Mouse (Mus musculus) frontal cortex, postnatal 14 days (tissue): ENCODE measurements at regions not wholly inside any gene's neighbourhood (a gene's known extent, or its start where the extent isn't known, plus 50 kb on each side); places are given as distances from the start of the nearest gene placed in this dataset.

ENCODE experiments used
- DNase-seq, 2 experiments: peaks; one replicate each; pipeline ENCODE4 v3.0.0; 2022; ENCODE audit warnings: low spot score in 2 of 2

GRCm38 (mm10) chr3:149993199-149993598, 1002.8 kb upstream of the Adgrl2 start:
- DNase-seq: no peak

DNA sequence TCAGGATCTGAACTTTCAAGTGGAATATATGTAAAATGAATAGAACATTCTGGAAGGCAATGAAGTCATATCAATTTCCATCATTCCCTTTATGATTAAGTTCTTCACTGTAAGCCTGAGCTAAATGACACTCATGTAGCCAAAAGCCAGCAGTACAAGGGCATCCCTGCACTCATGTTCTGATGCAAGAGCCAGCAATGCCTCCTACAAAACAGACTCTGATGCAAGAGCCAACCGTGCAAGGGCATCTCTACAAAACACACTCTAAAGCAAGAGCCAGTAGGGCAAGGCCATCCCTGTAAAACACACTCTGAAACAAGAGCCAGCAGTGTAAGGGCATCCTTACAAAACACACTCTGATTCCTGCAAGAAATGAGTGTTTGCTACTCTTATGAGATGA, 997.4 kb upstream of the Adgrl2 start:
- no peak for DNase-seq

GRCm38 (mm10) chr3:149956993-149957392, 966.6 kb upstream of the Adgrl2 start:
- DNase-seq: no peak

DNA sequence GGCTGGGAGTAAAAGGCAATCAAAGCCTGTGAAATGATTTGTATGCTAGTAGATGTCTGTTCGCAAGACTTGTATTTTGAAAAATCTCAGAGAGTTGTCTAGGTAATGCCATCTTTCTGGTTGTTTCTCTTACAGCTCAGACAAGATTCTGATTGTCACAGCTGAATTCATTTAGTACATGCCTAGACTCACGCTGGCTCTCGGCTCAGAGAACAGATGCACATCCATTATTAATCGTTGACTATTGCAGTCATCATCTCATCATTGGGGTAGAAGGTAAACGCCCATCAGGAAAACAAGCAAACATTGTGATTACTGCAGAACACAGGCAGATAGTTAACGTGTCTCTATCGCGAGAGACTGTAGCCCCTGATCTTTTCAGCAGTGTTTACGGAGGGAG, 945.8 kb upstream of the Adgrl2 start:
- no peak for DNase-seq

- no peak for DNase-seq
These were observed 944.5 kb upstream of the Adgrl2 start for GRCm38 (mm10) chr3:149934832-149935231.

DNA sequence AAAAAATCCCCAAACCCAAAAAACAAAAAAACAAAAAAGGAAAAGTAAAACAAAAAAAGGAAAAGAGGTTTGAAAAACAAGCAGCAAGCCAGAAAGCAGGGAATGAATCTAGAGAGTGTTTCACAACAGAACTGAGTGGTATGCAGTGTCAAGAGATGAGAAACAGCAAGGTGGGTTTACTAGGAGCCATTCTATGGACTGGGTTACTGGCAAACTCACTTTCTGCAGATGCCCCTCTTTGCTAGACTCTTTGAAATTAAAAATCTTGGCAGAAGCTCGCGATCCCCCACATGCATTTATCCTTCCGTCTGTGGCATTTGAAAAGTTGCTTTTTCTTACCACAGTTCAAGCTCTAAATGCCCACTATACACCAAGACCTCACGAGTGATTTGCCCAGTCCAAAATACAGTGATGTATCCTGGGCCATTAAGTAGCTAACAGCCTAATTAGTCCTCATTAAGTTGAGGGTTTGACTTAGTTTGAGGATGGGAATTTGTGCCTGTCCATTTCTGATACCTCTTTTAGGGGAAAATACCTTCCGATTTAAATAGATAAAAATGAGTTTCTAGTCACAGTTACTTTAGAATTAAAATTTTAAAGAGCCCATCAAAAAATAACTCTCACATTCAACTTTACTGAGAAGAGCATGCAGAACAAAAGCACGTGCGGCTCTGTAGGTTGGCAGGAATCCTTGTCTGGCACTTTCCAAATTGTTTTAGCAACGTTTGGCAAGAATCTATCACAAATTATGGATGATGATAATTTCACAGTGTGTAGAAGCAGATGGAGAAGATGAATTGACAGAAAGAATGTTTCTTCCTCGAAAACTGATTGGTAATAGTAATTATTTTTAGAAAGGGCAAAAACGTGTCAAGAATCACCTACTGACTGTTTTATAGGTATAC, 938.4 kb upstream of the Adgrl2 start:
- no peak for DNase-seq

GRCm38 (mm10) chr3:149920206-149920605, 929.9 kb upstream of the Adgrl2 start:
- DNase-seq: no peak

GRCm38 (mm10) chr3:149918201-149918600, 927.8 kb upstream of the Adgrl2 start:
- no peak for DNase-seq

DNA sequence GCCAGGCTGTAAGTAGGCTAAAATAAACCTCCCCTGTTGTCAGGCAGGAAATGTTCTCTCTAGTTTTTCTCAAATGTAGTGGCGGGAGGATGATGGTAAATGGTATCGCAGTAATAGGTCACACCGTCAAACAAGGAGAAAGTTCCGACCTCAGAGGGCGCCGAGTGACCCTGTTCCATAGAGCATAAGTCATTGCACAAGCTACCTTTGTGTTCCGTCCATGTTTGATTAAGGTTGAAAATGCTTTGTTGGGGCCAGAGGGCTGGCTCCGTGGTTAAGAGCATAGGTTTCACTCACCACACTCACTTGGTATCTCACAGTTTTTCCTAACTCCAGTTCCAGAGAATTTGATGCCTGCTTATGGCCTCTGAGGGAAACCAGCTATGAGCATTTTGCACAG, 920.4 kb upstream of the Adgrl2 start:
- no peak for DNase-seq

GRCm38 (mm10) chr3:149901783-149902182, 911.4 kb upstream of the Adgrl2 start:
- no peak for DNase-seq

DNA sequence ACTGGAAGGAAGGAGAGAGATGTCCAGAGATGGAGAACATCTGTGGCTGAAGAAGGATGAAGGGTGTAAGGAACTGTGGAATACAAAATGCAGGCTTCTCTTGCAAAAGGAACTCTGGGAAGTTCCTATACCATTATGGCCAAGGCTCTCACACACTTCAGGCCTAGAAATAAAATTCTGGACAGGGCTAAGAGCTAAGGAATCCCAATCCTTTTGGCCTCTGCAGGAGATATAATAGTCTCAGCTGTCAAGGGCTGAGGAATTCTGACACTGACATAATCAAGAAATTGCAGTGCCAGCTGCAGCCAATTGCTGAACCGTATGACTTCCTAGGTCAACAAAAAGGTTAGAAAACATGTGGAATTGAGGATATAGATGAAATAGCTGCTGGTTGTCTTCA, 886.2 kb upstream of the Adgrl2 start:
- DNase-seq: no peak

- no peak for DNase-seq
These were observed 875.6 kb upstream of the Adgrl2 start for GRCm38 (mm10) chr3:149865945-149866344.

DNA sequence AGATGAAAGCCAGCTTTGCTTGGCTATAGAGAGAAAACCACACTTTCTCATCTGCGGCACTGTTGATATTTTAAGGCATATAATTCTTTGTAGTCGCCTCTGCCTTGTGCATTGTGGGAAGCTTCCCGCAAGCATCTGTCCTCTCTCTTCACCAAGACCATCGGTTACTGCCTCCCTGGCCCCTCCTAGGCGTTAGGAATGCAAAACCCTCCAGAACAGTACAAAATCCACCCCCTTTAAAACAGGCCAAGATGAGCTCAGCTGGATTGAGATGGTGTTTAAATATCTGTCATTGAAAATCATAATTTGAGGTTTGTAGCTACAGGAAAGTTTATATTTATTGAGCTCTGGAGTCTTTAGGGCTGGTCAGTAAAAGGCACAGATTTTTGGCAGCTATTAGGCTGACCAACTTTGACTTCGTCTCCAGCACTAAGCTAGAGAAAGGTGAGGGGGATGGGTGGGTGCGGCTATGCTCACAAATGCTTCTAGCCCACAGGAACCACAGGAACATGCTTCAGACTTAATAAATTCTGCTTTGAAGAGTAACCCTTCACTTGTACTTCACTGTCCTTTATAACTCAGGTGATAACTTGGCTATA, 856.7 kb upstream of the Adgrl2 start:
- no peak for DNase-seq

DNA sequence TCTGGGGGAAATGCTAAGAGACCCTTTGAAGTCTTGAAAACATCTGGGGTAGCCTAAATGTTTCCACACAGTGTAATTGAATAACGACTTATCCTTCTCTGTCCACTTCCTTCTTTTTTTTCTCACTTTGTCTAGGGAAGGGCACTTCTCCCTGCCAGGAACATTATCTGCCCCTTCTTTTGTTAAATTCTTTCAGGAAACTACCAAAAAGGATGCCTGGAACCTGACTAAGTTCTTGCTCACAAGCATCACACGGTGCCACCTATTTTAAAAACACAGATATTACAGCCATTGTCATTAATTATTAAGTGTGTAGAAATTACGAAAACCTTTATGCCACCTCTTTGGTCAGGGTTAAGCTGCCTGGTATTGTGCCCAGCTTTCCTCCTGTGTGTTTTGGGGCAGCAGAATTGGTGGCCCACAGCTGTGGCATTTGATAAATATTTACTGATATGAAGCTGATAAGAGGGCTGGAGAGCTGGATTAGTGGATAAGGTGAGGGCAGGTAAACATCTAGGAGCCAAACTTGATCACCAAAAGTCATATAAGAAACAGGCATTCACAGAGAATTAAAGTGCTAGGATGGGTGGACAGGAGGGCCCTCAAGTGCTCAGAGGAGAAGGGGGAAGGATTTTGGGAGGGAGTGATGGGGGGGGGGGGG, 855.6 kb upstream of the Adgrl2 start:
- no peak for DNase-seq

DNA sequence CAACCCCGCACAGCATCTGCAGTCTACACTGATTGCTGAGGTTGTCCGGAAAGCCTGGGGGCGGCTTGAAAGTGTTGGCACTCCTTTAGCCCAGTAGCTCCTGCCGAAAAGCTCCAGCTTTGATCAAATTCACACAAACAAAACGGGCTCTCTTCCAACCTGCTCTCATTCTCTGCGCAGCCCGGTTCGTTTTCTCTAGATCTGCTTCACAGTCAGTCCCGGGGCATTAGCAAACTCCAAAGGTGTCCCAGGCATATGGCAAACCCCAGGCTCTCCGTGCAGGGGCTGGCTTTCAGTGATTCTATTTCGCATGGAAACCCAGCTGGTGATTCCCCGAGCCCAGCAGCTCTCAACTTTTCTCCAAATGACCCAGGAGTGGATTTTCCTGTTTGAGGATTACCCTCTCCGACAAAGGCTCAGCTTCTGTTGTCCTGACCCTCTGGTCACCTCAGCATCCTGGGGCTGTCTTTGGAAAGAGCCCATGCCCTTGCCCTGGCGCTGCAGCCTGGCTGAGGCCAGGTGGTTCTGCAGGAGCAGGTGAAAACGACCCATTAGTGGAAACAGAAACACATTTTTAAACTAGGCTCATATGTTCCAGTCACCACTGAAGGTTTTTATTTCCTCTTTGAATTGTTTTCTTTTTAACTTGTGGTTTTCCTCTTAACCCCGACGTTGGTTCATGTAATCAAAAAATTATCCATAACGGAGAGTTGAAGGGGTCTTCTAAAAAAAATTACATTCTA, 854.9 kb upstream of the Adgrl2 start:
- no peak for DNase-seq

DNA sequence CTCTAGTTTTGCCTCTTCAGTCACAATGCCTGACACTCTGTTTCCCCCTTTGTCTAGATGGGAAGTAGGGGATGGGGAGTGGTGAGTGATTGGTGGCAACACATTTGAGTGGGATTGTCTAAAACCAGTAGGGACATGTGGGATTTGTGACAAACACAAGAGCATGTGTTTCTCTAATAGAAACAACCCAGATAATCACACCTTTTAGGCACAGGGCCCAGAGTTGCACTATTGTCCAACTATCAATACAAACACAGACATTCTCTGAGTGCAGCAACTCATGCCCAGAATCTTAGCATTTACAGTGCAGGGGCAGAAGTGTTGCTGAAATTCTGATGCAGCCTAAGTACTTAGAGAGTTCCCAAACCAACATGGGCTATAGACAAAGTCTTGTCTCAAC, 847.6 kb upstream of the Adgrl2 start:
- no peak for DNase-seq

DNA sequence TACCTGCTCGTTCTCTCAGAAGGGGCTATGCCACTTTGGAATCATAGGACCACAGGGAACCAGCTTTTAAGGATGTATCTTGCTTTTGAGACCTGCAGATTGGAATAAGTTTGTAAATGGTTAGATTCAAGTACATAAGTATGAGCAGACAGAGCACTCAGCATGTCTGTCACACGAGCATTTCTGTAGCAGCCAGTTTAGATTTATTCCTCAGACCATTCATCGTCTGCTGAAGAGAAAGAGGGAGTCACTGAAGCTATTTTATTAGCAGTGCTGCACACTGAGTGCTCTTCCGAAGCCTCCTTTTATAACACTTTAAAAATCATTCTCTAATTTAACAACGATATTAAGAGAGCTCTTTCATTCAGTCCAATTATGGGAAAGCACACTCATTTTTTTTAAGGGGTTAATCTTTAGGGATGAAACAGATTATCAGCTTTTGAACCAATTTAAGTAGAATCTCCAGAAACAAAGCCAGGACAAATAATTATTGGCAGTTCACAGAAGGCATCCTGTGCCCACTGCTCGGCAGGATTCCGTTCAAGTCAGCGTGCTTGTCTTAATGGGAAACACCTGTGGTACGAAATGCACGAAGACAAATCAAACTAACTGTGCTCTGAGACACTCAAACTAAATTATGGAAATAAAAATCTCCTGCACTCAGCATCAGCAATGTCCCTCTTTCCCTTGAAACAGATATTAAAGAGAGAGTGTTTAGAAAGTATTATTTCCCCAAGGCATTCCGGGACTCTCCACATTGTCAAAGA, 846.3 kb upstream of the Adgrl2 start:
- no peak for DNase-seq

DNA sequence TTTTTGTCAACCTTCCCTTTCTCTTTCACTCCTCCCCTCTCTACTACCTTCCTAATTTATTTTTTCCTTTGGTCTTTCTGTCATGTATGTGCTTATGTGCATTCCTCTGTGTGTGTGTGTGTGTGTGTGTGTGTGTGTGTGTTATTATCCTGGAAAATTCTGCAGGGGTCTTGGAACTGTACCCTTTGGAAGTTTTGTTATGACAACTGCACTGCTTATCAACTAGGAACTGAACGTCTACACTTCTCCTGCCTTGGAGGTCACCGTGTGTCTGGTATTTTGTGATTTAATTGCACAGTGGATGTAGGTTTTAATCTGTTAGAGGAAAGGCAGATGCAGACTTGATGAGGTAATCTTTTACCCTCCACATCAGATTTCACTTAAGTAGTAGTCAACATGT, 836.8 kb upstream of the Adgrl2 start:
- no peak for DNase-seq

DNA sequence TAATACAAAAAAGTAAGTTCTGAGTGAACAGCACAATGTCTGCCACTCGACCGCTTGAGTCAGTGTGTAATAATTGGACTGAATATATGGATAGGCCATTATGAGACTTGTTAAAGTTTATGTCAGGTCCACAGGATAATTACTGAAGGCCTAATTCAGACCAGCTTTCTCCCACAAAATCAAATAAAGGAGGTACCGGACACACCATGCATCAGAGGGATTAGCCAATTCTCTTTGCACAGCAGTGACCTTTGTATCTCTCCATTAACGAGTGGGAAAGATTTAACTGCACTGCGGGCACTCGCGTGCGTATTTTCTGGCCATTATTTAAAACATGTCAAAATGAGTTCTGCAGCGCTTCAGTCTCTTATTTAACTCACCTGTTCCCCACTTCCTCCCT, 836.4 kb upstream of the Adgrl2 start:
- DNase-seq: no peak

DNA sequence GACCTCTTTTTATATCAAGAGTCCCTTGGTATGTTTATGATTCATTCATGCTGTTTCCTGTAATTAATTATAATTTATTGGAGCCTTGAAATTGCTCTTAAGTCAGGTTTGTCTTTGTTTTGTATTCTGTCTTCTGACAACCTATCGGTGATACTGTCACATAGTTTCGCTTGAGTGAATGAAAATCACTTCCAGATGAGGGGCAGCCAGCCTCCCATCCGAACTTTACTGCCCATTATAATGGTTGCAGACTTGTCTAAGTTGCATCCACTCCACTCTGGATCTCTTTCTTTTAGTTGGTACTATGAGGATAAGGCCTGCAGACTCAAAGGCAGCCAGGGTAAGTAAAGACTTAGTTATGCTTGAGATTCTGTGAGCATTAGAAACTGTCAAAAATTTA, 830.3 kb upstream of the Adgrl2 start:
- DNase-seq: no peak

DNA sequence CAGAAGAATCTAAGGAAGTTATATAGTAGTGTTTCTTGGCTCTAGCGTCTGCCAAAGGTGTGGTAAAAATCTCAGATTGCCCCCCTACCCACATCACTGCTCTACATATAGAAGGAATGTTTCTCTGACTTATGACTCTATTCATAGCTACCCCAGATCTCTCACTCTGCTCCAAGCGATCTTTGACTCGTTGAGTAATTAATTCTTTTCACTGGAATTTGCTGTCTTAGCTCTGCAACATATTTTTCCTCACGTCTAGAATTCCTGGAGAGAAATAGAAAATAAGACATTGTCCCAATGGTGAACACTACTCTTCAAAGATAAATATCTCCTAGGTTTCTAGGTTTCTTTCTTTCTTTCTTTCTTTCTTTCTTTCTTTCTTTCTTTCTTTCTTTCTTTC, 829.5 kb upstream of the Adgrl2 start:
- no peak for DNase-seq
